Mouse (Mus musculus): ENCODE measurements around the gene Fam129a. TPM values are rescaled to one million over a fixed set of nuclear protein-coding genes. Genes with fewer than 3 reads are reported as not detected.

The Fam129a gene
- polyA plus RNA-seq (2014; fragmentation: Nextera tagmentation; extraction: Ambion mirVana): 1.4 and 1.9 TPM in 2 replicates

DNA sequence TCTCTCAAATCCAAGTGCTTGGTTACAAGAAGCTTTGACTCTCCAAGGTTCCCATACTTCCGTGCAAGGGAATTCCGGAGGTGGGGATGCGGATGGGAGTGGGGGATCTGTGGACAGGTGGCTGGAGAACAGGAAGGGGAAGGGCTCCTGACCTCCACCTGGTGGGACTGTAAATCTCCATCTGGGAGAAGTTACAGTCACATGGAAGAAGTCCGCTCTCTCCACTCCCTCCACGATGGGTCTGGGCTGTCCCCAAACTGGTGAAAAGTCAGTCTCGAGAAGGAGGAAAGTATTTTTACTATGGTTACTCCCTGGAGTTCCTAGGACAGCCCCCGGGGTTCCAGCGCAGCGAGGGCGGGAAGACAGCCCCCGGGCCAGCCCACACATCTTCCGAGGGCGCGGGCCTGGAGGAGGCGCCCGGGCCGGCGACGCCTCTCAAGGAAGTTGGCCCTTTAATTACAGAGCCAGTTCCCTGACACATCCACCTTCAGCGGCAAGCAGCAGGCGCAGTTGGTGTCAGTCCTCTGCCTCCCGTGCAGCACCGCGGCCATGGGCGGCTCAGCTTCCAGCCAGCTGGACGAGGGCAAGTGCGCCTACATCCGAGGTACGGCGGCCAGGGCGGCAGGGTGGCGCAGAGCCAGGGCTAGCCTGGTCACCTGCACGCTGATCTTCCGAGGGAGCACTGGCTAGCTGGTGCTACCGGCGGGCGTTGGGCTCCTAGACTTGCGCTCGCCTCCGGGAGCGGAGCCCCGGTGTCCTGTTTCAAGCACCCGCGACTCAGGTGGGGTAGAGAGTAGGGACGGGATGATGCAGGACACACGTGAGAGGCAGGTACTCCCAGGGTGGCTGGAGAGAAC lies at the start of gene Fam129a:
TSS of gene Fam129a (plus strand) at position 206 of the 857 bp plus-strand sequence.
- peak; percentile 57 for ATAC-seq (replicated peaks; ENCODE audit: insufficient number of reproducible peaks, low FRiP score, low TSS enrichment, low read depth)
- WGBS: 3% methylated on average over 44 of the region's 46 CpGs
- no peak within 1 kb of the TSS for H3K27ac ChIP-seq (replicated peaks; ENCODE audit: low read depth, low read length)
- H3K9ac ChIP-seq (replicated peaks; ENCODE audit: low read length): peak within 1 kb of the TSS; percentile 7
- DNase-seq (ENCODE audit: low spot score): peak; percentile 49
- H3K4me3 ChIP-seq (ENCODE audit: low read depth, low read length): peak within 1 kb of the TSS; percentile 24
- peaks cover 7% of the 10 kb centered on the region; the same call in 1 of the 2 replicates for H3K27me3 ChIP-seq (ENCODE audit: control insufficient read depth, insufficient read depth, low read length)
- H3K4me2 ChIP-seq (ENCODE audit: low read depth, low read length): peak within 1 kb of the TSS; percentile 48
- H3K9me3 ChIP-seq (replicated peaks; ENCODE audit: control insufficient read depth, low read length): no peaks in the 10 kb centered on the region
- H3K36me3 ChIP-seq (replicated peaks; ENCODE audit: control insufficient read depth, insufficient read depth, low read depth, low read length): no peaks in the 10 kb centered on the region
- no peaks in the 10 kb centered on the region for H3K4me1 ChIP-seq (ENCODE audit: control insufficient read depth, insufficient read depth, low read length)

DNA sequence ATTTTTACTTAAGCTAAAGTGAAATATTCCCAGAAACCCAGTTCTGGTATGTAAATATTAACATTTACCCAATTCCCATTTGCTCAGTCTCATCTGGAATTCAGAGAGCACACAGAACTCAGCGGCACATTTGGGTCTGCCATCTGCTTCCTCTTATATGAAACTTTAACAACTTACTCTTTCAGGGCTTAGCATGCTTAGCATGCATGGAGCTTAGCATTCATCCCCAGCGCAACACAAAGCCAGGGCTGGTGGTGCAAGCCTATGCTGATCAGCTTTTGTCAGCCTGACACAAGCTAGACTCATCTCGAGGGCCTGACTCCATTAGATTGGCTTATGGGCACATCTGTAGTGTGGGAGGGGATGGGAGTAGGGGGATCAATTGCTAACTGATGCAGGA lies 44.3 kb upstream of the Fam129a start:
- Histone ChIP-seq H3K4me1 (ENCODE audit: control insufficient read depth, insufficient read depth, low read length) (no peaks in the 10 kb centered on the region), H3K4me3 (ENCODE audit: low read depth, low read length) (no peak overlapping the region), H3K27me3 (ENCODE audit: control insufficient read depth, insufficient read depth, low read length) (no peaks in the 10 kb centered on the region), H3K27ac (replicated peaks; ENCODE audit: low read depth, low read length) (no peak overlapping the region), H3K9me3 (replicated peaks; ENCODE audit: control insufficient read depth, low read length) (no peaks in the 10 kb centered on the region), H3K4me2 (ENCODE audit: low read depth, low read length) (no peak overlapping the region), H3K36me3 (replicated peaks; ENCODE audit: control insufficient read depth, insufficient read depth, low read depth, low read length) (no peaks in the 10 kb centered on the region), H3K9ac (replicated peaks; ENCODE audit: low read length) (no peak overlapping the region)
- no peak for ATAC-seq (replicated peaks; ENCODE audit: insufficient number of reproducible peaks, low FRiP score, low TSS enrichment, low read depth)
- peak; percentile 35 for DNase-seq (ENCODE audit: low spot score)
- 71% methylated on average over 3 of the region's 3 CpGs for WGBS

DNA sequence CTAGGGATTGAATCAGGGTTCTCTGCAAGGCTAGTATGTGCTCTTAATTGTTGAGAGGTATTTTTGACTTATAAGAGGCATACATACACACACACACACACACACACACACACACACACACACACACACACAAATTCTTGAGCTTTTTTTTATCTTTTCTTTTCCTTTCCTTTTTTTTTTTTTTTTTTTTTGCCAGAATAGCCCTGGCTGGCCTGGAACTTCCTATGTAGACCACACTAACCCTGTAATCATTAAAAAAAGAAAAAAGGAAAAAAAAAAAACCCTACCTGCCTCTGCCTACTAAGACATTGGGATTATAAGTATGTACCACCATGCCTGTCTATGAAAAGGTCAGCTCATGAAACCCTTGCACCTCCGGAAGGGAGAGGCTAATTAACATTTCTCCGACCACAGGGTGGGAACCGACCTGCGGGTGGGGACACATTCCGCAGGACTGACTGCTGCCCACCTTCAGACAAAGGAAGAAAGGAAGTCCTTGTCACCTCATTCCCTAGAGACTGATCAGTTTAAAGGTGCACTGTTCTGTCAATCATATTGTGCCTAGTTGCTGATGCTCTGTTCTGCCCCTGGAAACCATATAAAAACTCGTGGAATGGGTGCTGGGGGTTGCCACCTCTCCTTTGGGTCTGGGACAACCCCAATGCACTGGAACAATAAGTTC lies 27.0 kb upstream of the Fam129a start:
- no peaks in the 10 kb centered on the region for H3K4me1 ChIP-seq (ENCODE audit: control insufficient read depth, insufficient read depth, low read length)
- H3K27me3 ChIP-seq (ENCODE audit: control insufficient read depth, insufficient read depth, low read length): no peaks in the 10 kb centered on the region
- H3K36me3 ChIP-seq (replicated peaks; ENCODE audit: control insufficient read depth, insufficient read depth, low read depth, low read length): no peaks in the 10 kb centered on the region
- ATAC-seq (replicated peaks; ENCODE audit: insufficient number of reproducible peaks, low FRiP score, low TSS enrichment, low read depth) (no peak), DNase-seq (ENCODE audit: low spot score) (no peak)
- no peaks in the 10 kb centered on the region for H3K9me3 ChIP-seq (replicated peaks; ENCODE audit: control insufficient read depth, low read length)
- no peak overlapping the region for H3K4me2 ChIP-seq (ENCODE audit: low read depth, low read length)
- H3K4me3 ChIP-seq (ENCODE audit: low read depth, low read length): no peak overlapping the region
- H3K9ac ChIP-seq (replicated peaks; ENCODE audit: low read length): no peak overlapping the region
- 68% methylated on average over 6 of the region's 6 CpGs for WGBS
- no peak overlapping the region for H3K27ac ChIP-seq (replicated peaks; ENCODE audit: low read depth, low read length)

DNA sequence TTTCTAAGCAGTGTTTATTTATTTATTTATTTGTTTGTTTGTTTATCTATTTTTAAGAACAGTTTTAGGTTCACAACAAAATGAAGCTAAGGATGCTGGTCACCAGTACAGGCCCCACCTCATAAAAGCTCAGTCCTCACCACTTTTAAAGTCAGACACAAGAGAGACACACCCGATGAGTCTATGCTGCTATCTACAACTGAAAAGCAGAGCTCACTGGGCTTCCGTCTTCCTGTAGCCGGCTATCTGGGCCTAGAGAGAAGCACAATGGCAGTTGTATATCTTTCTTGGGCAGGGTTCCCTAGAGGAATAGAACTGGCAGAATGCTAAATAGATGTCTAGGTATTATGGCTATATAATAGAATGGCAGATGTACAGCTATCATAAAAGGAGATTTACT lies 26.4 kb upstream of the Fam129a start:
- Histone ChIP-seq H3K27me3 (ENCODE audit: control insufficient read depth, insufficient read depth, low read length) (no peaks in the 10 kb centered on the region), H3K9ac (replicated peaks; ENCODE audit: low read length) (no peak overlapping the region), H3K4me2 (ENCODE audit: low read depth, low read length) (no peak overlapping the region), H3K27ac (replicated peaks; ENCODE audit: low read depth, low read length) (no peak overlapping the region), H3K4me3 (ENCODE audit: low read depth, low read length) (no peak overlapping the region), H3K4me1 (ENCODE audit: control insufficient read depth, insufficient read depth, low read length) (no peaks in the 10 kb centered on the region), H3K9me3 (replicated peaks; ENCODE audit: control insufficient read depth, low read length) (no peaks in the 10 kb centered on the region), H3K36me3 (replicated peaks; ENCODE audit: control insufficient read depth, insufficient read depth, low read depth, low read length) (no peaks in the 10 kb centered on the region)
- ATAC-seq (replicated peaks; ENCODE audit: insufficient number of reproducible peaks, low FRiP score, low TSS enrichment, low read depth): no peak
- WGBS: 94% methylated on average over 3 of the region's 3 CpGs
- DNase-seq (ENCODE audit: low spot score): no peak

DNA sequence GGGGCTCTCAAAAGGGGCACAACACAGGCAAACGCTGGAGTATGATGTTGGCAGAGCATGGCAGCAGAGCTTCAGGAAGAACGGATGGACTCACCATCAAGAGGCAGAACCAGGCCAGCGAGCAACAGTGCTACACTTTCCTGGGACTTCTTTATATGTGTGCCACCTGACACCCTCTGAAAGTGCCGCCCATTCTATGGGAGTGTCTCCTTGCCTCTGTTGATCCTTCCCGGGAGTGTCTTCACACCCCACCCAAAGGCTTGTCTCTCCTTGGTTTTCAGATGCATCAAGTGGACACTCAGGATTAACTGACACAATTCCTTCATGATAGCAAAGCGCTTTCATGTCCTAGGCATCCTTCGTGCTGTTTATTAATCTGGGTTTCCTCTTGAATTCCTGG lies 25.4 kb upstream of the Fam129a start:
- 81% methylated on average over 7 of the region's 7 CpGs for WGBS
- no peak overlapping the region for H3K4me2 ChIP-seq (ENCODE audit: low read depth, low read length)
- ATAC-seq (replicated peaks; ENCODE audit: insufficient number of reproducible peaks, low FRiP score, low TSS enrichment, low read depth): no peak
- no peak overlapping the region for H3K27ac ChIP-seq (replicated peaks; ENCODE audit: low read depth, low read length)
- DNase-seq (ENCODE audit: low spot score): no peak
- H3K9me3 ChIP-seq (replicated peaks; ENCODE audit: control insufficient read depth, low read length): no peaks in the 10 kb centered on the region
- no peaks in the 10 kb centered on the region for H3K27me3 ChIP-seq (ENCODE audit: control insufficient read depth, insufficient read depth, low read length)
- no peak overlapping the region for H3K4me3 ChIP-seq (ENCODE audit: low read depth, low read length)
- H3K9ac ChIP-seq (replicated peaks; ENCODE audit: low read length): no peak overlapping the region
- H3K36me3 ChIP-seq (replicated peaks; ENCODE audit: control insufficient read depth, insufficient read depth, low read depth, low read length): no peaks in the 10 kb centered on the region
- H3K4me1 ChIP-seq (ENCODE audit: control insufficient read depth, insufficient read depth, low read length): no peaks in the 10 kb centered on the region

DNA sequence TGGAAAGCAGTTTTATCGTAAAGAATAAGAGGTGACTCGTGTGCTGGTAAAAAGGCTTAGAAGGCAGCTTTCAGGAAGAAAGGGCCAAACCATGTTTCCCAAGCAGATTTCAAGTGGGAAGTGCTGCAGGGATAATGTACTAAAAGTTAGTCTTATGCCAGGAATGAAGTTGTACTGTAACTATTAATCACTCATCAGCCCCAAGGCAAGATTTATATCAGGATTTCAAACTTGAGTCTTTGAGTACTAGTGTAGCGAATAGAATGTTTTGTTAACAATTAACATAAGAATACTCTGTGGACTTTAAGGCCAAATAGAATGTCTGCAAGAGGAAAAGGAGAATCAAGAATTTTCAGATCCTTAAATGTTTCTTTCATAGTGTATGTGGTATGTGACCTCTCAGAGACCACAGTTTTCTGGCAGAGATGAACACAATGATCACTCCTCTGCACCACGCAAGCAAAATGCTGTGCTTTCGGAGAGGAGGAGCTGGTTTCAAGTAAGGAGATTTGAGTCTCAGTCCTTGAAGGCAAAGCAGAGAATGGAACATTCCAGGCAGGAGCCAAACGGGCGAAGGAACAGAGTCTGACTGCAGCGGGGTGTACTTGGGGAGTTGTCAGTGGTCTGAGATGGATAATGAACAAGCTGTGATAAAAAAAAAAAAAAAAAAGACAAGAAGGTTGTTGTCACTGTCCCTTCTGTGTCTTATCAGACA lies 21.9 kb upstream of the Fam129a start:
- H3K27me3 ChIP-seq (ENCODE audit: control insufficient read depth, insufficient read depth, low read length): no peaks in the 10 kb centered on the region
- no peaks in the 10 kb centered on the region for H3K9me3 ChIP-seq (replicated peaks; ENCODE audit: control insufficient read depth, low read length)
- no peak overlapping the region for H3K9ac ChIP-seq (replicated peaks; ENCODE audit: low read length)
- no peak overlapping the region for H3K4me3 ChIP-seq (ENCODE audit: low read depth, low read length)
- no peaks in the 10 kb centered on the region for H3K4me1 ChIP-seq (ENCODE audit: control insufficient read depth, insufficient read depth, low read length)
- H3K27ac ChIP-seq (replicated peaks; ENCODE audit: low read depth, low read length): no peak overlapping the region
- DNase-seq (ENCODE audit: low spot score): no peak
- no peak for ATAC-seq (replicated peaks; ENCODE audit: insufficient number of reproducible peaks, low FRiP score, low TSS enrichment, low read depth)
- 80% methylated on average over 8 of the region's 8 CpGs for WGBS
- no peak overlapping the region for H3K4me2 ChIP-seq (ENCODE audit: low read depth, low read length)
- no peaks in the 10 kb centered on the region for H3K36me3 ChIP-seq (replicated peaks; ENCODE audit: control insufficient read depth, insufficient read depth, low read depth, low read length)

DNA sequence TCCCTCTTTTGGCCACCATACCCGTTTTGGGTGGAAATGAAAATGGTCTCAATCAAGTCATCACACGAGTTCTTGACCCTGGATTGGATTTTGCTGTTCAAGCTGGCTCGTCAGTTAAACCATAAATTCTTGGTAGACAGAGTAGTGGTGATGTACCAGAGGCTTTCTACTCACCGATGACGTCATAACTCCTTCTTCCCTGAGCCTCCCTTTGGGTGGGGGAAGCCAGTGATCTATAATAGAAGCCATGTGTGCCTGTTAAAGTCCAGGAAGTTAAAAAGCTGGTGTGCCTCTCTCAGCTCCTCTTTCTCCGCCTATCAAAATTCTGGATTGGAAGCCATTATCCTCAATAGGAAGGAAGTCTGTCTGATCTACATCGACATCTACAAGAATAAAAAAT lies 21.2 kb upstream of the Fam129a start:
- WGBS: 54% methylated on average over 7 of the region's 7 CpGs
- Histone ChIP-seq H3K4me3 (ENCODE audit: low read depth, low read length) (no peak overlapping the region), H3K4me1 (ENCODE audit: control insufficient read depth, insufficient read depth, low read length) (no peaks in the 10 kb centered on the region), H3K4me2 (ENCODE audit: low read depth, low read length) (no peak overlapping the region), H3K36me3 (replicated peaks; ENCODE audit: control insufficient read depth, insufficient read depth, low read depth, low read length) (no peaks in the 10 kb centered on the region), H3K27me3 (ENCODE audit: control insufficient read depth, insufficient read depth, low read length) (no peaks in the 10 kb centered on the region), H3K9ac (replicated peaks; ENCODE audit: low read length) (no peak overlapping the region), H3K27ac (replicated peaks; ENCODE audit: low read depth, low read length) (no peak overlapping the region), H3K9me3 (replicated peaks; ENCODE audit: control insufficient read depth, low read length) (no peaks in the 10 kb centered on the region)
- peak; percentile 51 for DNase-seq (ENCODE audit: low spot score)
- no peak for ATAC-seq (replicated peaks; ENCODE audit: insufficient number of reproducible peaks, low FRiP score, low TSS enrichment, low read depth)

All from embryonic facial prominence, embryonic 11.5 days (tissue).